Mouse (Mus musculus): Measurements from ENCODE around the gene Dydc1. TPM values are rescaled to one million over a fixed set of nuclear protein-coding genes. Genes with fewer than 3 reads are reported as not detected.

Dydc1 gene
- polyA plus RNA-seq, 1 experiment from 2014 or later = not detected

GRCm38 (mm10) chr14:41090777-41091176 is 18.1 kb downstream of the Dydc1 start:
- no peaks in the 10 kb centered on the region for H3K27me3 ChIP-seq (replicated peaks; ENCODE audit: control insufficient read depth, insufficient read depth, low read length)
- no peaks in the 10 kb centered on the region for H3K9me3 ChIP-seq (ENCODE audit: control insufficient read depth, low read length)
- 51% methylated on average over 8 of the region's 8 CpGs for WGBS
- H3K9ac ChIP-seq (replicated peaks; ENCODE audit: low read depth, low read length) = no peak overlapping the region
- no peak overlapping the region for H3K4me2 ChIP-seq (ENCODE audit: low read length)
- ATAC-seq = no peak
- no peak overlapping the region for H3K27ac ChIP-seq (ENCODE audit: low read length)
- no peak overlapping the region for H3K4me3 ChIP-seq (replicated peaks; ENCODE audit: low read length)
- H3K36me3 ChIP-seq (ENCODE audit: control insufficient read depth, insufficient read depth) = no peaks in the 10 kb centered on the region
- no peaks in the 10 kb centered on the region for H3K4me1 ChIP-seq (replicated peaks; ENCODE audit: control insufficient read depth, insufficient read depth, low read length)

GRCm38 (mm10) chr14:41094114-41094513 is 21.4 kb downstream of the Dydc1 start:
- Histone ChIP-seq H3K4me3 (replicated peaks; ENCODE audit: low read length) (no peak overlapping the region), H3K27ac (ENCODE audit: low read length) (no peak overlapping the region), H3K36me3 (ENCODE audit: control insufficient read depth, insufficient read depth) (no peaks in the 10 kb centered on the region), H3K27me3 (replicated peaks; ENCODE audit: control insufficient read depth, insufficient read depth, low read length) (no peaks in the 10 kb centered on the region), H3K9me3 (ENCODE audit: control insufficient read depth, low read length) (no peaks in the 10 kb centered on the region), H3K9ac (replicated peaks; ENCODE audit: low read depth, low read length) (no peak overlapping the region), H3K4me2 (ENCODE audit: low read length) (no peak overlapping the region), H3K4me1 (replicated peaks; ENCODE audit: control insufficient read depth, insufficient read depth, low read length) (no peaks in the 10 kb centered on the region)
- WGBS = 52% methylated on average over 1 of the region's 1 CpGs
- ATAC-seq = no peak

GRCm38 (mm10) chr14:41096296-41096860 is 23.7 kb downstream of the Dydc1 start:
- Histone ChIP-seq H3K4me3 (replicated peaks; ENCODE audit: low read length) (no peak overlapping the region), H3K27ac (ENCODE audit: low read length) (no peak overlapping the region), H3K9ac (replicated peaks; ENCODE audit: low read depth, low read length) (no peak overlapping the region), H3K4me2 (ENCODE audit: low read length) (no peak overlapping the region), H3K36me3 (ENCODE audit: control insufficient read depth, insufficient read depth) (no peaks in the 10 kb centered on the region), H3K9me3 (ENCODE audit: control insufficient read depth, low read length) (no peaks in the 10 kb centered on the region), H3K27me3 (replicated peaks; ENCODE audit: control insufficient read depth, insufficient read depth, low read length) (no peaks in the 10 kb centered on the region), H3K4me1 (replicated peaks; ENCODE audit: control insufficient read depth, insufficient read depth, low read length) (no peaks in the 10 kb centered on the region)
- ATAC-seq = no peak
- WGBS = 88% methylated on average over 3 of the region's 3 CpGs

GRCm38 (mm10) chr14:41098726-41099125 is 26.0 kb downstream of the Dydc1 start:
- no peak for ATAC-seq
- 87% methylated on average over 1 of the region's 1 CpGs for WGBS
- H3K36me3 ChIP-seq (ENCODE audit: control insufficient read depth, insufficient read depth) = no peaks in the 10 kb centered on the region
- no peaks in the 10 kb centered on the region for H3K4me1 ChIP-seq (replicated peaks; ENCODE audit: control insufficient read depth, insufficient read depth, low read length)
- H3K4me2 ChIP-seq (ENCODE audit: low read length) = no peak overlapping the region
- no peaks in the 10 kb centered on the region for H3K9me3 ChIP-seq (ENCODE audit: control insufficient read depth, low read length)
- no peak overlapping the region for H3K9ac ChIP-seq (replicated peaks; ENCODE audit: low read depth, low read length)
- no peak overlapping the region for H3K4me3 ChIP-seq (replicated peaks; ENCODE audit: low read length)
- H3K27ac ChIP-seq (ENCODE audit: low read length) = no peak overlapping the region
- no peaks in the 10 kb centered on the region for H3K27me3 ChIP-seq (replicated peaks; ENCODE audit: control insufficient read depth, insufficient read depth, low read length)

- no peak for ATAC-seq
- H3K4me1 ChIP-seq (replicated peaks; ENCODE audit: control insufficient read depth, insufficient read depth, low read length) = no peaks in the 10 kb centered on the region
- no peaks in the 10 kb centered on the region for H3K9me3 ChIP-seq (ENCODE audit: control insufficient read depth, low read length)
- no peak overlapping the region for H3K9ac ChIP-seq (replicated peaks; ENCODE audit: low read depth, low read length)
- no peaks in the 10 kb centered on the region for H3K36me3 ChIP-seq (ENCODE audit: control insufficient read depth, insufficient read depth)
- WGBS = 93% methylated on average over 3 of the region's 3 CpGs
- H3K4me3 ChIP-seq (replicated peaks; ENCODE audit: low read length) = no peak overlapping the region
- H3K4me2 ChIP-seq (ENCODE audit: low read length) = no peak overlapping the region
- no peak overlapping the region for H3K27ac ChIP-seq (ENCODE audit: low read length)
- no peaks in the 10 kb centered on the region for H3K27me3 ChIP-seq (replicated peaks; ENCODE audit: control insufficient read depth, insufficient read depth, low read length)
Measured at GRCm38 (mm10) chr14:41100712-41101111, 28.0 kb downstream of the Dydc1 start.

- ATAC-seq = no peak
- Histone ChIP-seq H3K9ac (replicated peaks; ENCODE audit: low read depth, low read length) (no peak overlapping the region), H3K27ac (ENCODE audit: low read length) (no peak overlapping the region), H3K4me3 (replicated peaks; ENCODE audit: low read length) (no peak overlapping the region), H3K27me3 (replicated peaks; ENCODE audit: control insufficient read depth, insufficient read depth, low read length) (no peaks in the 10 kb centered on the region), H3K9me3 (ENCODE audit: control insufficient read depth, low read length) (no peaks in the 10 kb centered on the region), H3K4me2 (ENCODE audit: low read length) (no peak overlapping the region), H3K4me1 (replicated peaks; ENCODE audit: control insufficient read depth, insufficient read depth, low read length) (no peaks in the 10 kb centered on the region), H3K36me3 (ENCODE audit: control insufficient read depth, insufficient read depth) (no peaks in the 10 kb centered on the region)
- WGBS = 85% methylated on average over 5 of the region's 5 CpGs
Measured at GRCm38 (mm10) chr14:41101242-41101641, 28.5 kb downstream of the Dydc1 start.

- no peaks in the 10 kb centered on the region for H3K27me3 ChIP-seq (replicated peaks; ENCODE audit: control insufficient read depth, insufficient read depth, low read length)
- no peak for ATAC-seq
- 84% methylated on average over 2 of the region's 2 CpGs for WGBS
- H3K36me3 ChIP-seq (ENCODE audit: control insufficient read depth, insufficient read depth) = no peaks in the 10 kb centered on the region
- H3K9ac ChIP-seq (replicated peaks; ENCODE audit: low read depth, low read length) = no peak overlapping the region
- H3K4me3 ChIP-seq (replicated peaks; ENCODE audit: low read length) = no peak overlapping the region
- no peaks in the 10 kb centered on the region for H3K9me3 ChIP-seq (ENCODE audit: control insufficient read depth, low read length)
- no peaks in the 10 kb centered on the region for H3K4me1 ChIP-seq (replicated peaks; ENCODE audit: control insufficient read depth, insufficient read depth, low read length)
- no peak overlapping the region for H3K27ac ChIP-seq (ENCODE audit: low read length)
- H3K4me2 ChIP-seq (ENCODE audit: low read length) = no peak overlapping the region
Measured at GRCm38 (mm10) chr14:41102269-41102668, 29.6 kb downstream of the Dydc1 start.

- Histone ChIP-seq H3K9ac (replicated peaks; ENCODE audit: low read depth, low read length) (no peak within 1 kb of the TSS), H3K27ac (ENCODE audit: low read length) (no peak within 1 kb of the TSS), H3K27me3 (replicated peaks; ENCODE audit: control insufficient read depth, insufficient read depth, low read length) (no peaks in the 10 kb centered on the region), H3K9me3 (ENCODE audit: control insufficient read depth, low read length) (no peaks in the 10 kb centered on the region), H3K4me1 (replicated peaks; ENCODE audit: control insufficient read depth, insufficient read depth, low read length) (no peaks in the 10 kb centered on the region), H3K4me3 (replicated peaks; ENCODE audit: low read length) (no peak within 1 kb of the TSS), H3K36me3 (ENCODE audit: control insufficient read depth, insufficient read depth) (no peaks in the 10 kb centered on the region), H3K4me2 (ENCODE audit: low read length) (no peak within 1 kb of the TSS)
- no peak for ATAC-seq
- 74% methylated on average over 10 of the region's 10 CpGs for WGBS
Measured at GRCm38 (mm10) chr14:41104853-41105444, 32.2 kb downstream of the Dydc1 start, which contains the start of gene Mat1a. Mat1a (plus strand) TSS chr14:41105035.

GRCm38 (mm10) chr14:41111031-41111668 is 38.4 kb downstream of the Dydc1 start:
- H3K36me3 ChIP-seq (ENCODE audit: control insufficient read depth, insufficient read depth) = no peaks in the 10 kb centered on the region
- no peak overlapping the region for H3K27ac ChIP-seq (ENCODE audit: low read length)
- H3K9me3 ChIP-seq (ENCODE audit: control insufficient read depth, low read length) = no peaks in the 10 kb centered on the region
- no peak overlapping the region for H3K4me2 ChIP-seq (ENCODE audit: low read length)
- H3K4me3 ChIP-seq (replicated peaks; ENCODE audit: low read length) = no peak overlapping the region
- WGBS = 84% methylated on average over 7 of the region's 7 CpGs
- H3K4me1 ChIP-seq (replicated peaks; ENCODE audit: control insufficient read depth, insufficient read depth, low read length) = no peaks in the 10 kb centered on the region
- no peaks in the 10 kb centered on the region for H3K27me3 ChIP-seq (replicated peaks; ENCODE audit: control insufficient read depth, insufficient read depth, low read length)
- no peak for ATAC-seq
- no peak overlapping the region for H3K9ac ChIP-seq (replicated peaks; ENCODE audit: low read depth, low read length)
